Mouse (Mus musculus): ENCODE data around the gene Med4.

Med4 gene

DNA sequence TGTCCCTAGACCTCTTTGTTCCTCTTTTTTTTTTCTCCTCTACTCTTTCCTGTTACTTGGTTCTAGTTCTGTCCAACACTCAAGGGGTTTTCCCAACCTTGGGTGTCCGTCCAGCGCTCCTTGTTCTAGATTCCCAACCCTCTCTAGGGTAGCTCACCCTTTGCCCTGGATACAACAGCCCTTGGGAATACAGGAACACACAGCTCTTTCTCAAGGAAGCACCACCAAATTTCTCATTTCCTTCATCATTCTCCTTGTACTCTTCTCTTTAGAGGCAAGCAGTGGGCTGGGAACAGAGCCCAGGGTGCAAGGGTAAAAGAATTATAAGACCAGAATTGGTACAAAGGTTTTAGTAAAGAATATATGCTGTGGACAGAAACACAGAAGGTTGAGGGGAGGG is 25.8 kb downstream of the Med4 start:
- Histone ChIP-seq H3K4me3 (replicated peaks; ENCODE audit: low read length) (no peak overlapping the region), H3K27me3 (ENCODE audit: insufficient read depth, low read length) (peaks cover 2% of the 10 kb centered on the region; the same call in 1 of the 2 replicates), H3K9me3 (ENCODE audit: low read length) (no peaks in the 10 kb centered on the region), H3K36me3 (ENCODE audit: insufficient read depth, low read length) (no peaks in the 10 kb centered on the region), H3K4me1 (replicated peaks; ENCODE audit: low read depth, low read length) (no peaks in the 10 kb centered on the region)
- TF ChIP-seq POU5F1 (IDR thresholded peaks at IDR 0.05; ENCODE audit: borderline replicate concordance, low read length) (no peak), CTCF (conservative IDR thresholded peaks at IDR 0.05; ENCODE audit: low read length) (no peak), NANOG (IDR thresholded peaks at IDR 0.05; ENCODE audit: borderline replicate concordance, low read length) (no peak)

DNA sequence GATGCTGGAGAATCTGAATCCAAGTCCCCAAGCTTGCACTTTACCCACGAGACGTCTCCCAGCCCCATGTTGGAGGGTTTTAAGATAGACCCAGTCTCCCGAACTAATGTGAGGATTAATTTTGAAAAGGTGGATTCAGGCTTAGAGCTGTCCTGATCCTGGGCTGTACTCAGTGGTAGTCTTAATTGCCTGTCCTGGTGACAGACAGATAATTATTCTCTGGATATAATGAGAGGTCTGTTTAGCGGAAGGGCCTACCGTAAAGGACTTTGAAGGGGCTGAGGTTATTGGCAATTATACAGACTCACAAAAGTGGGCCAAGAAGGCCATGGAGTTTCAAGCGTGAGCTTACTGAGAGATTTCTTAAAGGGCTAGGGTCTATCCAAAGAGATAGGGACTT is 34.0 kb downstream of the Med4 start:
- Histone ChIP-seq H3K4me1 (replicated peaks; ENCODE audit: low read depth, low read length) (no peaks in the 10 kb centered on the region), H3K4me3 (replicated peaks; ENCODE audit: low read length) (no peak overlapping the region)
- TF ChIP-seq POU5F1 (IDR thresholded peaks at IDR 0.05; ENCODE audit: borderline replicate concordance, low read length) (no peak), NANOG (IDR thresholded peaks at IDR 0.05; ENCODE audit: borderline replicate concordance, low read length) (no peak), CTCF (conservative IDR thresholded peaks at IDR 0.05; ENCODE audit: low read length) (no peak)

DNA sequence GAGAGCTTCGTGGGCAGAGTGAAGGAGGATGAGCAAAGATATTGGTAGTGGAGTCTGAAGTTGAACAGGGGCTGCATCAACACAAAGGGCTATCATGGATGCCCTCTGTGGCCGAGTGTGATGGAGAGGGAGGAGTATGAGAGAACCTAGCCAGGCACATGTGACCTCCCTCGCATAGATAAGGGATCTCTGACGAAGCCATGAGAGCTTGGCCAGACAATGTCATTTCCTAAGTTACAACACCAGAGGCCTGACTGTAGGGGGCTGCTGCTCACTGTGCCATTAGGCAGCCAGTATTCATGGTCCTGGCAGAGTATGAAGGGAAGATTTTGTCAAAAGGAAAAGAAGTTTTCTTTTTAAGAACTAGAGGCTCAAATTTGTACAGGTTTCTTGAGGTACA is 37.2 kb downstream of the Med4 start:
- Histone ChIP-seq H3K9me3 (ENCODE audit: low read length) (no peaks in the 10 kb centered on the region), H3K27me3 (ENCODE audit: insufficient read depth, low read length) (peaks cover 4% of the 10 kb centered on the region; the same call in 1 of the 2 replicates), H3K36me3 (ENCODE audit: insufficient read depth, low read length) (no peaks in the 10 kb centered on the region), H3K4me1 (replicated peaks; ENCODE audit: low read depth, low read length) (peaks cover 11% of the 10 kb centered on the region), H3K4me3 (replicated peaks; ENCODE audit: low read length) (no peak overlapping the region)
- no peak for TF ChIP-seq POU5F1 (IDR thresholded peaks at IDR 0.05; ENCODE audit: borderline replicate concordance, low read length)
- TF ChIP-seq CTCF (conservative IDR thresholded peaks at IDR 0.05; ENCODE audit: low read length): no peak
- TF ChIP-seq NANOG (IDR thresholded peaks at IDR 0.05; ENCODE audit: borderline replicate concordance, low read length): no peak

More for the DNA sequence above, 34.0 kb downstream of the Med4 start:
- Histone ChIP-seq H3K36me3 (ENCODE audit: insufficient read depth, low read length) (no peaks in the 10 kb centered on the region), H3K27me3 (ENCODE audit: insufficient read depth, low read length) (peaks cover 4% of the 10 kb centered on the region; the same call in 1 of the 2 replicates), H3K9me3 (ENCODE audit: low read length) (no peaks in the 10 kb centered on the region)

DNA sequence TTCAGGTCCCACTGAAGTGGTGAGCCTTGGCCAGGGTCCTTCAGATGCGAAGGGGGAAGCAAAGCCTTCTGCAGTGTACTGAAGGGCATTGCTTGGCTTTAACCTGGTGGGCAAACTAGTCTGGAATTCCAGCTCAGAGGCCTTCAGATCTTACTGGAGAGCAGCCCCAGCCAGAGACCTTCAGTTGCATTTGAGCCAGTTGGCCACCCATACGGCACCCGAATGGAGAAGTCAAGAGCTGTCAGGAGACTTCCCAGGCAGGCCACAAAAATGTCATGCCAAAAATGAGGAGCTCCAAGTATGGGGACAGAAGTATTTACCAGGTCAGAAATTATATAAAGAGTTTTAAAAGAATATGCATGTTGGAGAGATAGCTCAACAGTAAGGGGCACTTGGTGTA is 38.2 kb downstream of the Med4 start, which contains the start of gene Nudt15:
Nudt15 (minus strand) TSS at position 192 of the 400 bp plus-strand sequence.
- H3K27me3 ChIP-seq (ENCODE audit: insufficient read depth, low read length): peaks cover 4% of the 10 kb centered on the region; the same call in 1 of the 2 replicates
- TF ChIP-seq NANOG (IDR thresholded peaks at IDR 0.05; ENCODE audit: borderline replicate concordance, low read length) (no peak), CTCF (conservative IDR thresholded peaks at IDR 0.05; ENCODE audit: low read length) (no peak), POU5F1 (IDR thresholded peaks at IDR 0.05; ENCODE audit: borderline replicate concordance, low read length) (no peak)
- H3K4me3 ChIP-seq (replicated peaks; ENCODE audit: low read length): no peak within 1 kb of the TSS

DNA sequence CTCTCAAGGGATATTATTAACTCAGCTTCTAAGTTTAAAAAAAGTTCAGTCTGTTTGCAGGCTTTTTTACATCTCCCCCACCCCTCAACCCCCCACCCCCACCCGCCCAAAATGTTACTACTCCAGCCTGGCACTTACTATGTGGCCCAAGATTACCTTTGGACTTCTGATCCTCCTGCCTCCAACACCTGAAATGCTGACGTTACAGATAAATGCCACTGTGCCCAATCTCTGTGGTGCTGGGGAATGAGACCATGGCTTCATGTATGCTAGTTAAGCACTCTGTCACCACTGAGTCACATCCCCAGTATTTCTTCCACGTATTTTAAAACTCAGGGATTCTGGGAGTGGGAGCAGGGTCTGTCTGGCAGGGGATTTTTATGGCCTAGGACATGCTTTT is 40.5 kb downstream of the Med4 start:
- Histone ChIP-seq H3K27me3 (ENCODE audit: insufficient read depth, low read length) (0 out of 2 replicates have a peak, but pooled peaks cover 4% of the 10 kb centered on the region), H3K4me1 (replicated peaks; ENCODE audit: low read depth, low read length) (peaks cover 33% of the 10 kb centered on the region), H3K4me3 (replicated peaks; ENCODE audit: low read length) (no peak overlapping the region), H3K36me3 (ENCODE audit: insufficient read depth, low read length) (0 out of 2 replicates have a peak, but pooled peaks cover under 1% of the 10 kb centered on the region), H3K9me3 (ENCODE audit: low read length) (no peaks in the 10 kb centered on the region)
- no peak for TF ChIP-seq POU5F1 (IDR thresholded peaks at IDR 0.05; ENCODE audit: borderline replicate concordance, low read length)

More for the DNA sequence above, 38.2 kb downstream of the Med4 start, which contains the start of gene Nudt15:
- Histone ChIP-seq H3K9me3 (ENCODE audit: low read length) (no peaks in the 10 kb centered on the region), H3K36me3 (ENCODE audit: insufficient read depth, low read length) (no peaks in the 10 kb centered on the region), H3K4me1 (replicated peaks; ENCODE audit: low read depth, low read length) (peaks cover 15% of the 10 kb centered on the region)

DNA sequence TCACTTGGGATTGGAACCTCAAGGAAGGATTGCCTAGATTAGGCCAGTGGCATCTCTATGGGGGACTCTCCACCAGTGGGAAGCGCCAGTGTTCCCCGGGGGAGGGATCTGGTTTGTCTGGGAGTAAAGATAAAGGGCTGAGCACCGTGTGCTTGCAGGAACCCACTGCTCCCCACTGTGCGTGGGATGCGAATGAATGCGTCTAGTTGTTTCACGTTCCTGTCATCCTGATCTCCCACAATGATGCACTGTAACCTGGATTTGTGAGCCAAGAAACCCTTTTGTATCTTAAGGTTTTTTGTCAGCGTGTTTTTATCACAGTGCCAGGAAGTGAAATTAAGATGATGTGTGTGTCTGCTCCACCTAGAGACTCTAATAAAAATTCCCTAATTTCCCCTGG is 40.9 kb downstream of the Med4 start:
- TF ChIP-seq NANOG (IDR thresholded peaks at IDR 0.05; ENCODE audit: borderline replicate concordance, low read length) (no peak), POU5F1 (IDR thresholded peaks at IDR 0.05; ENCODE audit: borderline replicate concordance, low read length) (no peak), CTCF (conservative IDR thresholded peaks at IDR 0.05; ENCODE audit: low read length) (no peak)
- H3K27me3 ChIP-seq (ENCODE audit: insufficient read depth, low read length): 0 out of 2 replicates have a peak, but pooled peaks cover 4% of the 10 kb centered on the region
- no peak overlapping the region for H3K4me3 ChIP-seq (replicated peaks; ENCODE audit: low read length)
- H3K4me1 ChIP-seq (replicated peaks; ENCODE audit: low read depth, low read length): peaks cover 33% of the 10 kb centered on the region
- H3K36me3 ChIP-seq (ENCODE audit: insufficient read depth, low read length): peaks cover 5% of the 10 kb centered on the region
- no peaks in the 10 kb centered on the region for H3K9me3 ChIP-seq (ENCODE audit: low read length)

DNA sequence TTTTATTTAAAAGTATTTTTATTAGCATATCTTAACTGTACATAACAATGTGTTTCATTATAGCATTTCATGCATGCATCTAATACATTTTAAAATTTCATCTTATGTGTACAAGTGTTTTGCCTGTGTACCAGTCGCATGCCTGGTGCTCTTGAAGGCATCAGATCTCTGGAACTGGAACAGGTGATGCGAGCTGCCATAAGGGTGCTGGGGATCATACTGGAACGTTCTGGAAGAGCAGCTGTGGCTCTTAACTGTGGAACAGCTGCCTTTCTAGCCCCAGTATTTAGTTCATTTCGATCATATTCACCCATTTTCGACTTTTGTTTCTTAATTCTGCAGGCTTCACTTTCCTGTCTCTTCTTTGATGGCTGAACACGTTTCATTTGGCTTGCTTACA is 41.3 kb downstream of the Med4 start:
- TF ChIP-seq POU5F1 (IDR thresholded peaks at IDR 0.05; ENCODE audit: borderline replicate concordance, low read length) (no peak), NANOG (IDR thresholded peaks at IDR 0.05; ENCODE audit: borderline replicate concordance, low read length) (no peak), CTCF (conservative IDR thresholded peaks at IDR 0.05; ENCODE audit: low read length) (no peak)
- 0 out of 2 replicates have a peak, but pooled peaks cover 4% of the 10 kb centered on the region for H3K27me3 ChIP-seq (ENCODE audit: insufficient read depth, low read length)
- H3K9me3 ChIP-seq (ENCODE audit: low read length): no peaks in the 10 kb centered on the region
- peaks cover 9% of the 10 kb centered on the region for H3K36me3 ChIP-seq (ENCODE audit: insufficient read depth, low read length)
- peaks cover 33% of the 10 kb centered on the region for H3K4me1 ChIP-seq (replicated peaks; ENCODE audit: low read depth, low read length)
- H3K4me3 ChIP-seq (replicated peaks; ENCODE audit: low read length): no peak overlapping the region

DNA sequence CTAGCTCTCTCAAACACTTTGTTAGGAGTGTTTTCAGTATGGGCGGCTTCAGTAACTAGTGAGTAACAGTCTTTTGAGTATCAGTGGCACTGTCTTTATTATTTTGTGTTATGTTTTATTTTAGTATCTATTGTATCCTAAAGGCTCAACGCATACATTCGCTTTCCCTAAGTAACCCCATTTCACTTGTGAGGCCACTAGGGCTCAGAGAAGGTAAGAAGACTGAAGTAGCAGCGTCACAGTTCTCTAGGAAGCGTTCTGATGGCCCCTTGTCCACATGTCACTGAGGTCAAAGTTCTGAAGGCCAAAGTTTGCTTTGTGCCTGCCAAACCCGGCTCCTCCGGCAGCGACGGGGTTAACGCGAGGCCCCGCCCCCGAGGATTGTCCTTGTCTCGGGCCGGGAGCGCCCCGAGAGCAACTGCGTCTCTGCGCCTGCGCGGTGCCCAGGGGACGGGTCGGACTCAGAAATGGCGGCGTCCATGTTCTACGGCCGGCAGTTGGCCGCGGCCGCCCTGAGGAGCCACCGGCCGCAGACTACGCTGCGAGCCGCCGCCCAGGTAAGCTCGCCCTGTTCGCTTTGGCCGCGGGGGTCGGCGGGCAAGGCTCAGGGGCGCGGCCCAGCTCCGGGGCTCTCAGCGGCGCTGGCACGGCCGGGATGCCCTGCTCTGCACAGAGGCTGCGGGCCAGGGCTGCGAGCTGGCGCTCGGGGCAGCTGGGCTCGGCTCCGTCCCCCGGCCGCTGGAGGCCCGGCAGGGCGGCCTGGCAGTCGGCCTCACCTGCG is 42.7 kb downstream of the Med4 start:
- TF ChIP-seq POU5F1 (IDR thresholded peaks at IDR 0.05; ENCODE audit: borderline replicate concordance, low read length) (no peak), CTCF (conservative IDR thresholded peaks at IDR 0.05; ENCODE audit: low read length) (no peak), NANOG (IDR thresholded peaks at IDR 0.05; ENCODE audit: borderline replicate concordance, low read length) (no peak)
- Histone ChIP-seq H3K36me3 (ENCODE audit: insufficient read depth, low read length) (peaks cover 18% of the 10 kb centered on the region), H3K4me3 (replicated peaks; ENCODE audit: low read length) (peak overlapping the region; percentile 98), H3K4me1 (replicated peaks; ENCODE audit: low read depth, low read length) (peaks cover 33% of the 10 kb centered on the region), H3K27me3 (ENCODE audit: insufficient read depth, low read length) (no peaks in the 10 kb centered on the region), H3K9me3 (ENCODE audit: low read length) (no peaks in the 10 kb centered on the region)

Measured in E14TG2a.4 (cell line).